Mouse (Mus musculus) brain, embryonic 14.5 days (tissue): ENCODE results near the gene Bmp6.

ENCODE experiments used
- CTCF ChIP-seq: fragments of 200-500 bp; IDR thresholded peaks from 2 replicates; pipeline ENCODE4 v1.5.1; 2012; ENCODE audit warnings: inconsistent platforms, mild to moderate bottlenecking, moderate library complexity, borderline replicate concordance; ENCODE audit not compliant: insufficient read depth, insufficient read length; ENCODE audit errors: extremely low read depth
- POLR2A ChIP-seq: fragments of 200-500 bp; IDR thresholded peaks from 2 replicates; pipeline ENCODE4 v1.6.1; 2012; ENCODE audit warnings: mild to moderate bottlenecking, inconsistent platforms, borderline replicate concordance; ENCODE audit not compliant: poor library complexity, insufficient read depth, insufficient read length, severe bottlenecking; ENCODE audit errors: extremely low read depth

DNA sequence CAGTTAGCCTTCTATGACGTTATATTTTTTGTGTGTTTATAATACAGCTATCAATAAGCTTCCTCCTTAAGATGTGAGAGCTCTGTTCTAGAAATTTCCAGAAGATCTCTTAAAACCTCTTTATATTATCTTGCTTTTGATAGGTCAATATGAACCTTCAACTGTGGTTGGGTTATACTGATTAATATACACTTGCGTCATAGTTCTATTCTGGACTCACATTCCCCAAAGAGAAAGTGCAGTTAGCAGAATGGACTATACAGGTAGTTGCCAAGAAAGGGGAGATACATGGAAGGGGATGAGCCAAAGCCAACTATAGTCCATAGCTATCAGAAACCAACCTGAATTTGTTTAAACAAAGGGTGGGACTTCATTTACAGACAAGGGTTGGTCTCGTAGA lies 33.8 kb upstream of the Bmp6 start:
- TF ChIP-seq POLR2A (no peak), CTCF (no peak)
